Mouse (Mus musculus) forebrain, embryonic 16.5 days (tissue): ENCODE results near the gene Fndc7. TPM values are rescaled to one million over a fixed set of nuclear protein-coding genes. Genes with fewer than 3 reads are reported as not detected.
"Not testable (repeated sequence)": the region's sequence is repeated elsewhere in the genome, so short reads cannot be mapped to it uniquely, and the experiment has no call there.

Experiments used
- ATAC-seq: fragments of 200-750 bp; cut with Nextera tagmentation; 2 replicates; pipeline ENCODE4 v1.8.0; 2017; ENCODE audit warnings: mild to moderate bottlenecking, moderate library complexity
- H3K27ac ChIP-seq: fragments of 300-500 bp; sonication (generic); 2 replicates; pipeline ENCODE4 v1.5.1; 2014; ENCODE audit warnings: low read length, control low read depth
- H3K27me3 ChIP-seq: fragments of 300-500 bp; sonication (generic); replicated peaks from 2 replicates; pipeline ENCODE4 v1.6.1; 2014; ENCODE audit warnings: low read length; ENCODE audit not compliant: control insufficient read depth, insufficient read depth
- H3K36me3 ChIP-seq: fragments of 300-500 bp; sonication (generic); 2 replicates; pipeline ENCODE4 v1.6.1; 2014; ENCODE audit not compliant: control insufficient read depth, insufficient read depth
- H3K4me1 ChIP-seq: fragments of 300-500 bp; sonication (generic); replicated peaks from 2 replicates; pipeline ENCODE4 v1.6.1; 2014; ENCODE audit warnings: low read length; ENCODE audit not compliant: control insufficient read depth, insufficient read depth
- H3K4me2 ChIP-seq: fragments of 300-500 bp; sonication (generic); 2 replicates; pipeline ENCODE4 v1.6.1; 2014; ENCODE audit warnings: mild to moderate bottlenecking, low read length, control low read depth
- H3K4me3 ChIP-seq: fragments of 300-500 bp; sonication (generic); replicated peaks from 2 replicates; pipeline ENCODE4 v1.5.1; 2014; ENCODE audit warnings: mild to moderate bottlenecking, low read length, control low read depth
- H3K9ac ChIP-seq: fragments of 300-500 bp; sonication (generic); replicated peaks from 2 replicates; pipeline ENCODE4 v1.6.1; 2014; ENCODE audit warnings: low read depth, low read length, control low read depth
- H3K9me3 ChIP-seq: fragments of 300-500 bp; sonication (generic); 2 replicates; pipeline ENCODE4 v1.6.1; 2016; ENCODE audit warnings: low read length; ENCODE audit not compliant: control insufficient read depth
- WGBS: fragments of 180-500 bp; shearing (Covaris S2); extraction: QIAGEN DNeasy Blood & Tissue Kit; methylation state at CpG from one replicate; pipeline ENCODE4 v1.1.7; 2014; 5-methylcytosine and 5-hydroxymethylcytosine counted together
- polyA plus RNA-seq: library from polyadenylated mRNA; unstranded; fragments of >200 nt; fragmentation: Nextera tagmentation; extraction: Ambion mirVana; gene quantifications from 2 replicates; pipeline ENCODE4 v1.2.1, GENCODE M21; 2015

The Fndc7 gene
- polyA plus RNA-seq, 1 experiment from 2014 or later = not detected

DNA sequence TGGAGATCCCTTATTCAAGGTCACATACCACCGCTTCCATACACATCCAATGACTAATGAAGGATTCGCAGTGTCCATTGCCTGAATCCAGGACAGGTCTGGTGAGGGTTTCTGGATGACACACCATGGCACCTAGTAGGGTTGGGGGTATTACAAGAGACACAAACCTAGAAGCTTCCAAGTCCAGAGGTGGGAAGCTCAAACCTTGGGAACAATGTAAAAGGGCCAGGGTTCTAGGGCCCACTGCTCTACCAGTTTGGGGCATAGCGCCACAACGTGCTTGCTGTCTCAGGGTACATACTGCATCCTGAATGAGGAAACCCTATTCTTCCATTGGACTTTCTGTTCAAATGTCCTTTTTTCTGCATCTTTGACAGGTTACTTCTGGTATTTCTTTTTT is 8.8 kb upstream of the Fndc7 start:
- peaks cover 10% of the 10 kb centered on the region for H3K36me3 ChIP-seq
- H3K4me3 ChIP-seq = no peak overlapping the region
- no peak overlapping the region for H3K4me2 ChIP-seq
- no peak overlapping the region for H3K9ac ChIP-seq
- H3K4me1 ChIP-seq = no peaks in the 10 kb centered on the region
- H3K27ac ChIP-seq = no peak overlapping the region
- 96% methylated on average over 4 of the region's 4 CpGs for WGBS
- ATAC-seq = no peak
- no peaks in the 10 kb centered on the region for H3K9me3 ChIP-seq
- no peaks in the 10 kb centered on the region for H3K27me3 ChIP-seq

DNA sequence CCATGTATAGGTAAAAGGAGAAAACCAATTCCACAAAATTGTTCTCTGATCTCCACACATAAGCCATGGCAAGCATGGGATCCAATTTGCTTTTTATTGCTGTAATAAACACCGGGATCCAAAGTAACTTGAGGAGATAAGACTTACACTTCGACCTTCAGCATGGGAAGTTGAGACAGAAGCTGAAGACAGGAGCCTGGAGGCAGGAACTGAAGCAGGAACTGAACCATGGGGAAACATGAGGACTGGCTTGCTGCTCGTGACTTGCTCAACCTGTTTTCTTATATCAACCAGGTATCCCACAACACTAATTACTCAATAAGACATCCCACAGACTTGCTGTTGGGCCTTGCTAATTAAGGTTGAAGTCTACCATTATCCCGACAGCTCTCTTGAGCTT is 3.1 kb upstream of the Fndc7 start:
- no peak for ATAC-seq
- H3K27me3 ChIP-seq = no peaks in the 10 kb centered on the region

DNA sequence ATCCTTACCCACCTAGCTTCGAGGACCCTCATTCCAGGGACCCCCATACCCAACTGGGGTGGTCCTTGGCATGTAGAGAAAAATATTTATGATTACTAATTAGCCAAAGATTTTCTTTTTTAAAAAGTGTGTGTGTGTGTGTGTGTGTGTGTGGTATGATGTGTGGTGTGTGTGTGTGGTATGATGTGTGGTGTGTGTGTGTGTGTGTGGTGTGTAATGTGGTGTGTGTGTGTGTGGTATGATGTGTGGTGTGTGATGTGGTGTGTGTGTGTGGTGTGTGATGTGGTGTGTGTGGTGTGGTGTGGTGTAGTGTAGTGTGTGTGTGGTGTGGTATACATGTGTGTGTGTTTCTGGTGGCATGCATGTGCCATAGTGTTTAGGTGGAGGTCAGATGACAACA is 2.3 kb upstream of the Fndc7 start:
- H3K9ac ChIP-seq = no peak overlapping the region
- H3K4me3 ChIP-seq = no peak overlapping the region
- 77% methylated on average over 1 of the region's 1 CpGs for WGBS
- H3K4me2 ChIP-seq = no peak overlapping the region
- no peak overlapping the region for H3K27ac ChIP-seq
- no peaks in the 10 kb centered on the region for H3K36me3 ChIP-seq
- no peak for ATAC-seq
- no peaks in the 10 kb centered on the region for H3K4me1 ChIP-seq
- H3K9me3 ChIP-seq = no peaks in the 10 kb centered on the region
- no peaks in the 10 kb centered on the region for H3K27me3 ChIP-seq

More for the DNA sequence above, 3.1 kb upstream of the Fndc7 start:
- Histone ChIP-seq H3K4me1 (no peaks in the 10 kb centered on the region), H3K9me3 (no peaks in the 10 kb centered on the region), H3K4me2 (no peak overlapping the region), H3K4me3 (no peak overlapping the region), H3K9ac (no peak overlapping the region), H3K27ac (no peak overlapping the region), H3K36me3 (no peaks in the 10 kb centered on the region)
- WGBS = 66% methylated on average over 4 of the region's 4 CpGs

DNA sequence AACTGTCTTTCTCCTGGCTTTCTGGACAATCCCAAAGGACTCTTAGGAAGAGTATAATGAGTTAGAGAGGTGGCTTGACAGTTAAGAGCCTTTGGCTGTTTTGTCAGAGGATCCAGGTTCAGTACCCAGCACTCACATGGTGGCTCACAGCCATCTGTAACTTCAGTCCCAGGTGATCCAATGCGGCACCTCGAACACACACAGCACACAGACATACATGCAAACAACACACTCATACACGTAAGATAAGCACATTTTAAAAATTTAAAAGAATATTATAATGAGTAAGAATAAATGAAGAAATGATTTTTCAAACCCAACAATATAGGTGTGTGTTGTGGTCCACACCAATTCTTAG is 2.2 kb downstream of the Fndc7 start:
- Histone ChIP-seq H3K36me3 (no peaks in the 10 kb centered on the region), H3K4me1 (peaks cover 3% of the 10 kb centered on the region; the same call in 1 of the 2 replicates), H3K9me3 (no peaks in the 10 kb centered on the region), H3K4me3 (no peak overlapping the region), H3K9ac (no peak overlapping the region), H3K27me3 (no peaks in the 10 kb centered on the region), H3K27ac (no peak overlapping the region), H3K4me2 (no peak overlapping the region)
- ATAC-seq = no peak
- 92% methylated on average over 3 of the region's 3 CpGs for WGBS

DNA sequence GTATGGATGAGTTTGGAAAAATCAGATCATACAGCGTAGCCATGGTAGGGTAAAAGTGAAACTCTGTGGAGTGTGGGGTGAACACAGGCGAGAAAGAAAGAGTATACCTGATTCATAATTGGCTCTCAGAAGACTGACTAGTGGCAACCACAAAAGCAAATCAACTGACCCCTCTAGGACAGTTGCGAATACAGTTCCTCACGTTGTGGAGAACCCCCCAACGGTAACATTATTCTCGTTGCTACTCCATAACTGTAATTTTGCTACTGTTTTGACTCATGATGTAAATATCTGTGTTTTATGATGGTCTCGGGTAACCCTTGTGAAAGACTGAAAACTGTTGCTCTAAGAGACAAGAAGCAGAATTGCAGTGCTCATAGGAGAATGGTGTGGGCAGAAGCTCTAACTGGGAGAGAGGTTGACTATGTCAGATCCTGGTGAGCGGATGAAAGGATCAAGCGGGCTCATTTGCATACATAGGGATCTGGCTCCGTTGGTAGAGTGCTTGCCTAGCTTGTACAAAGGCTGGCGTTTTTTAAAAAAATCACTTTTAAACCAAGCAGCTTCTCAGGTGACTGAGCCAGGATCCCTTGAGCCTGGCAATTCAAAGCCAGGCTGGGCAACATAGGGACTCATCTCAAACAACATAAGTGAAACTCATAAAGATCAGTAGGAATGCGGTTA is 2.7 kb downstream of the Fndc7 start:
- H3K36me3 ChIP-seq = no peaks in the 10 kb centered on the region
- H3K4me2 ChIP-seq = no peak overlapping the region
- no peak overlapping the region for H3K9ac ChIP-seq
- WGBS = 66% methylated on average over 12 of the region's 12 CpGs
- no peak overlapping the region for H3K27ac ChIP-seq
- ATAC-seq = no peak
- H3K27me3 ChIP-seq = no peaks in the 10 kb centered on the region
- H3K9me3 ChIP-seq = no peaks in the 10 kb centered on the region
- peaks cover 3% of the 10 kb centered on the region; the same call in 1 of the 2 replicates for H3K4me1 ChIP-seq
- H3K4me3 ChIP-seq = no peak overlapping the region

DNA sequence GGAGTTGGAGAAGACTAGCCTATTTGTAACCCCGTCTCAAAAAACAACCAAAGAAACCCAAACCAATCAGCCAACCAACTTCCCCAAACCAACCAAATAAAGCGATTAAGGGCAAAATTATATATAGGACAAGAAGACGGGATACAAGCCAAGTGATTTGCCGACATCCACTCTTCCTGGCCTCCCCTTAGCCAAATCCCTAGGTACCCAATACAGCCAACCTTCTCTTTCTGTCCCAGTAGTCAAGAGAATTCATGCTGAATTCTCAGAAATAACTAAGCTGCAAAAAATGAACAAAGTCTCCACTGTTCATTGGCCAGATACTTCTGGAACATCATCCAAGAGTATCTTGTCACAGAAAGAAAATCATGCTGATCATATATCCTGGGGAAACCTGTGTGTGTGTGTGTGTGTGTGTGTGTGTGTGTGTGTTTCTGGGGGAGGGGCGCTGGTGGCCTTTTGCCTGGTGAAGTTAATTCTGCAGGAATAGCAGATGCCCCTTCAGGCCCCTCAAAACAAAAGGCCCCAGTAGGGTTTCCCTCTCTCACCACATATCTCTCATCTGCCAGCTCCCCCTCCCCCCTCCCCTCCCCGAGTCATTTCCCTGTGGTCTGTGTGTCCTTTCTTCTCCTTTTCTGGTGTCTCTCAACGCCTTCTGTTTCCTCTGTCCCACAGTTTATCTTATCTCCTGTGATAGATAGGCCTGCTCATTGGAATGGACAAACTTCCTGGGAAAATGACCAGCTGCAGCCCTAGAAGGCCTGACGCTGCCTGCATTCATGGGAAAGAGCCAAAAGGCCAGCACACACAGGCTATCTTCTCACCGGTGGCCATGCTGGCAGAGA is 3.9 kb downstream of the Fndc7 start:
- Histone ChIP-seq H3K4me2 (no peak overlapping the region), H3K27me3 (no peaks in the 10 kb centered on the region), H3K36me3 (no peaks in the 10 kb centered on the region), H3K27ac (no peak overlapping the region), H3K4me3 (no peak overlapping the region), H3K9me3 (no peaks in the 10 kb centered on the region), H3K4me1 (peaks cover 3% of the 10 kb centered on the region; the same call in 1 of the 2 replicates), H3K9ac (no peak overlapping the region)
- no peak for ATAC-seq
- WGBS = 65% methylated on average over 9 of the region's 9 CpGs

DNA sequence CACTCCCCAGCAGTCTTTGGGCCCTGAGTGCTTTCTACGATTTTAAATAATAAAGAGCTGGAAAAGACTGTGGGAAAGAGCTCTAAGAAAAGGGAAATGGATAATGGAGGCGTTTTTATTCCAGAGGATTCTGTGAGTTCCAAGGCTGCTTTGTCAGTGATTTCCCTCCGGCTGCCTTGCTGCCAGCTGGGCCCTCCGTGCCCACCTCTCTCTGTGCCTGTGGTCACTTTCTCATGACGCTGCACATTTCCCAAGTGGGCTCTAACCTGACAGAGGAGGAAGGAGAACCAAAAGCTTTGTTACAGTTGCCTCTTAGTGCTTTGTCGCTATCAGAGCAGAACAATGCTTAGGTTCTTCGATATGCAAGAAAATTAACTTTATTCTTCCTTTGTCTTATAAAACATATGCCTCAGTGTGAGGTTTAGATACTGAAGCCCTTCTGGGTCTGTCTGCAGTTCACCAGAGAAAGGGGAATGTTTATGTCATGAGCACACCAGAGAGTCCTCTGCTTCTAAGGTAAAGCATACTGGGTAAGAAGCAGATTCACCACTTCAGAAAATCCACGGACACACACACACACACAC is 5.0 kb downstream of the Fndc7 start:
- no peak overlapping the region for H3K27ac ChIP-seq
- ATAC-seq = no peak
- WGBS = 42% methylated on average over 8 of the region's 8 CpGs

DNA sequence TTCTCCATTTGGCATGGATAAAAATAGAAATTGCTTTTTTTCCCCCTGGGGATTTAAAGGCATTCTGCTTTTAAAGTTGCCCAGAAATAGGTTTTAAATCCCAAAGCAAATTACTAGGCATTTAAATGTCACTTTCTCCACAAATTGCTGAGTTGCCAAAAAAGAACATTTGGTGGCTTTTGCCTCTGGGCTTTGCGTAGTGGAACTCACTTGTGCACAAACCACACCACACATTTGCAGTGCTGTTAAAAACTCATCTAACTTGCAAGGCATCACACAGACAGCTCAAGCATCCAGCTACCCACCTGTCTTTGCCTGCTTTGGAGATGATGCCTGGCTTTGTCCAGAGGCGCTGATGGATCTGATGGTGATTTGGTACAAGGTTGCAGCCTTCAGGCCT is 6.7 kb downstream of the Fndc7 start:
- Histone ChIP-seq H3K36me3 (no peaks in the 10 kb centered on the region), H3K4me3 (no peak overlapping the region), H3K4me1 (peaks cover 8% of the 10 kb centered on the region), H3K9me3 (no peaks in the 10 kb centered on the region), H3K27ac (no peak overlapping the region), H3K9ac (no peak overlapping the region), H3K27me3 (no peaks in the 10 kb centered on the region), H3K4me2 (no peak overlapping the region)
- ATAC-seq = no peak
- 86% methylated on average over 2 of the region's 2 CpGs for WGBS

More for the DNA sequence above, 5.0 kb downstream of the Fndc7 start:
- H3K9me3 ChIP-seq = no peaks in the 10 kb centered on the region
- no peaks in the 10 kb centered on the region for H3K27me3 ChIP-seq
- no peak overlapping the region for H3K4me3 ChIP-seq
- no peak overlapping the region for H3K4me2 ChIP-seq
- no peaks in the 10 kb centered on the region for H3K36me3 ChIP-seq
- H3K4me1 ChIP-seq = peaks cover 3% of the 10 kb centered on the region; the same call in 1 of the 2 replicates
- H3K9ac ChIP-seq = no peak overlapping the region

DNA sequence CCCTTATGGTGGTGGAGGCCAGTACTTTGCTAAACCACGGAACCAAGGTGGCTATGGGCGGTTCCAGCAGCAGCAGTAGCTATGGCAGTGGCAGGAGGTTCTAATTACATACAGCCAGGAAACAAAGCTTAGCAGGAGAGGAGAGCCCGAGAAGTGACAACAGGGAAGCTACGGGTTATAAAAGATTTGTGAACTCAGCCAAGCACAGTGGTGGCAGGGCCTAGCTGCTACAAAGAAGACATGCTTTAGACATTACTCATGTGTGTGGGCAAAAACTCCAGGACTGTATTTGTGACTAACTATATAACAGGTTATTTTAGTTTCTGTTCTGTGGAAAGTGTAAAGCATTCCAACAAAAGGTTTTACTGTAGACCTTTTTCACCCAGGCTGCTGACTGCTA is 7.9 kb downstream of the Fndc7 start:
- WGBS = 24% methylated on average over 4 of the region's 4 CpGs

More for the DNA sequence above, 7.9 kb downstream of the Fndc7 start:
- not testable (repeated sequence) for H3K36me3 ChIP-seq, H3K4me1 ChIP-seq, H3K9me3 ChIP-seq, H3K4me2 ChIP-seq, ATAC-seq, H3K4me3 ChIP-seq, H3K9ac ChIP-seq, H3K27ac ChIP-seq, H3K27me3 ChIP-seq
